Mouse (Mus musculus): Measurements from ENCODE around the gene Bcl6. TPM values are rescaled to one million over a fixed set of nuclear protein-coding genes. Genes with fewer than 3 reads are reported as not detected.

Bcl6 gene
- total RNA-seq, 1 experiment from 2014 or later = 5.4 TPM

GRCm38 (mm10) chr16:23980991-23981720, 7.5 kb downstream of the Bcl6 start:
- no peak for ATAC-seq (replicated peaks in 1 of 2; ENCODE audit: insufficient read depth in 1 of 2, low FRiP score in 2 of 2, low TSS enrichment in 1 of 2, low read depth in 1 of 2, poor library complexity in 2 of 2, severe bottlenecking in 2 of 2)

GRCm38 (mm10) chr16:23980201-23980870, 8.3 kb downstream of the Bcl6 start:
- no peak for ATAC-seq (replicated peaks in 1 of 2; ENCODE audit: insufficient read depth in 1 of 2, low FRiP score in 2 of 2, low TSS enrichment in 1 of 2, low read depth in 1 of 2, poor library complexity in 2 of 2, severe bottlenecking in 2 of 2)

- ATAC-seq (replicated peaks in 1 of 2; ENCODE audit: insufficient read depth in 1 of 2, low FRiP score in 2 of 2, low TSS enrichment in 1 of 2, low read depth in 1 of 2, poor library complexity in 2 of 2, severe bottlenecking in 2 of 2) = no peak
These were observed 9.2 kb downstream of the Bcl6 start for GRCm38 (mm10) chr16:23979446-23979845.

GRCm38 (mm10) chr16:23978495-23978894, 10.2 kb downstream of the Bcl6 start:
- ATAC-seq (replicated peaks in 1 of 2; ENCODE audit: insufficient read depth in 1 of 2, low FRiP score in 2 of 2, low TSS enrichment in 1 of 2, low read depth in 1 of 2, poor library complexity in 2 of 2, severe bottlenecking in 2 of 2) = no peak

GRCm38 (mm10) chr16:23977732-23978131, 10.9 kb downstream of the Bcl6 start:
- no peak for ATAC-seq (replicated peaks in 1 of 2; ENCODE audit: insufficient read depth in 1 of 2, low FRiP score in 2 of 2, low TSS enrichment in 1 of 2, low read depth in 1 of 2, poor library complexity in 2 of 2, severe bottlenecking in 2 of 2)

GRCm38 (mm10) chr16:23976196-23976595, 12.5 kb downstream of the Bcl6 start:
- ATAC-seq (replicated peaks in 1 of 2; ENCODE audit: insufficient read depth in 1 of 2, low FRiP score in 2 of 2, low TSS enrichment in 1 of 2, low read depth in 1 of 2, poor library complexity in 2 of 2, severe bottlenecking in 2 of 2) = no peak

- ATAC-seq (replicated peaks in 1 of 2; ENCODE audit: insufficient read depth in 1 of 2, low FRiP score in 2 of 2, low TSS enrichment in 1 of 2, low read depth in 1 of 2, poor library complexity in 2 of 2, severe bottlenecking in 2 of 2) = no peak
These were observed 14.9 kb downstream of the Bcl6 start for GRCm38 (mm10) chr16:23973635-23974367.

- no peak for ATAC-seq (replicated peaks in 1 of 2; ENCODE audit: insufficient read depth in 1 of 2, low FRiP score in 2 of 2, low TSS enrichment in 1 of 2, low read depth in 1 of 2, poor library complexity in 2 of 2, severe bottlenecking in 2 of 2)
These were observed 15.8 kb downstream of the Bcl6 start for GRCm38 (mm10) chr16:23972901-23973300.

GRCm38 (mm10) chr16:23972126-23972740, 16.4 kb downstream of the Bcl6 start:
- ATAC-seq (replicated peaks in 1 of 2; ENCODE audit: insufficient read depth in 1 of 2, low FRiP score in 2 of 2, low TSS enrichment in 1 of 2, low read depth in 1 of 2, poor library complexity in 2 of 2, severe bottlenecking in 2 of 2) = no peak

- ATAC-seq (replicated peaks in 1 of 2; ENCODE audit: insufficient read depth in 1 of 2, low FRiP score in 2 of 2, low TSS enrichment in 1 of 2, low read depth in 1 of 2, poor library complexity in 2 of 2, severe bottlenecking in 2 of 2) = no peak
These were observed 18.7 kb downstream of the Bcl6 start for GRCm38 (mm10) chr16:23969919-23970318.

GRCm38 (mm10) chr16:23968888-23969287, 19.8 kb downstream of the Bcl6 start:
- no peak for ATAC-seq (replicated peaks in 1 of 2; ENCODE audit: insufficient read depth in 1 of 2, low FRiP score in 2 of 2, low TSS enrichment in 1 of 2, low read depth in 1 of 2, poor library complexity in 2 of 2, severe bottlenecking in 2 of 2)

GRCm38 (mm10) chr16:23967301-23967700, 21.4 kb downstream of the Bcl6 start:
- no peak for ATAC-seq (replicated peaks in 1 of 2; ENCODE audit: insufficient read depth in 1 of 2, low FRiP score in 2 of 2, low TSS enrichment in 1 of 2, low read depth in 1 of 2, poor library complexity in 2 of 2, severe bottlenecking in 2 of 2)

- ATAC-seq (replicated peaks in 1 of 2; ENCODE audit: insufficient read depth in 1 of 2, low FRiP score in 2 of 2, low TSS enrichment in 1 of 2, low read depth in 1 of 2, poor library complexity in 2 of 2, severe bottlenecking in 2 of 2) = no peak
These were observed 22.6 kb downstream of the Bcl6 start for GRCm38 (mm10) chr16:23966066-23966465.

GRCm38 (mm10) chr16:23964706-23965367, 23.8 kb downstream of the Bcl6 start:
- ATAC-seq (replicated peaks in 1 of 2; ENCODE audit: insufficient read depth in 1 of 2, low FRiP score in 2 of 2, low TSS enrichment in 1 of 2, low read depth in 1 of 2, poor library complexity in 2 of 2, severe bottlenecking in 2 of 2) = no peak

GRCm38 (mm10) chr16:23963896-23964668, 24.6 kb downstream of the Bcl6 start:
- no peak for ATAC-seq (replicated peaks in 1 of 2; ENCODE audit: insufficient read depth in 1 of 2, low FRiP score in 2 of 2, low TSS enrichment in 1 of 2, low read depth in 1 of 2, poor library complexity in 2 of 2, severe bottlenecking in 2 of 2)

- ATAC-seq (replicated peaks in 1 of 2; ENCODE audit: insufficient read depth in 1 of 2, low FRiP score in 2 of 2, low TSS enrichment in 1 of 2, low read depth in 1 of 2, poor library complexity in 2 of 2, severe bottlenecking in 2 of 2) = no peak
These were observed 26.3 kb downstream of the Bcl6 start for GRCm38 (mm10) chr16:23962401-23962800.

- ATAC-seq (replicated peaks in 1 of 2; ENCODE audit: insufficient read depth in 1 of 2, low FRiP score in 2 of 2, low TSS enrichment in 1 of 2, low read depth in 1 of 2, poor library complexity in 2 of 2, severe bottlenecking in 2 of 2) = no peak
These were observed 29.7 kb downstream of the Bcl6 start for GRCm38 (mm10) chr16:23958938-23959337.
